Mouse (Mus musculus) heart, embryonic 15.5 days (tissue): ENCODE results near the gene Lmod2. TPM values are rescaled to one million over a fixed set of nuclear protein-coding genes. Genes with fewer than 3 reads are reported as not detected.

Source experiments
- ATAC-seq: fragments of 200-750 bp; cut with Nextera tagmentation; replicated peaks from 2 replicates; pipeline ENCODE4 v1.8.0; 2017; ENCODE audit warnings: low read depth, moderate TSS enrichment; ENCODE audit not compliant: insufficient number of reproducible peaks, insufficient read depth, low FRiP score
- H3K27ac ChIP-seq: fragments of 300-500 bp; sonication (generic); 2 replicates; pipeline ENCODE4 v1.5.1; 2015; ENCODE audit warnings: mild to moderate bottlenecking, inconsistent platforms
- H3K27me3 ChIP-seq: fragments of 300-500 bp; sonication (generic); 2 replicates; pipeline ENCODE4 v1.6.1; 2015; ENCODE audit warnings: inconsistent platforms
- H3K36me3 ChIP-seq: fragments of 300-500 bp; sonication (generic); 2 replicates; pipeline ENCODE4 v1.6.1; 2015; ENCODE audit warnings: mild to moderate bottlenecking, inconsistent platforms
- H3K4me1 ChIP-seq: fragments of 300-500 bp; sonication (generic); replicated peaks from 2 replicates; pipeline ENCODE4 v1.6.1; 2015; ENCODE audit warnings: inconsistent platforms
- H3K4me2 ChIP-seq: fragments of 300-500 bp; sonication (generic); 2 replicates; pipeline ENCODE4 v1.6.1; 2015; ENCODE audit warnings: inconsistent platforms, mild to moderate bottlenecking, moderate library complexity
- H3K4me3 ChIP-seq: fragments of 300-500 bp; sonication (generic); 2 replicates; pipeline ENCODE4 v1.5.1; 2015; ENCODE audit warnings: mild to moderate bottlenecking, inconsistent platforms
- H3K9ac ChIP-seq: fragments of 300-500 bp; sonication (generic); 2 replicates; pipeline ENCODE4 v1.6.1; 2015; ENCODE audit warnings: mild to moderate bottlenecking, inconsistent platforms
- H3K9me3 ChIP-seq: fragments of 300-500 bp; sonication (generic); replicated peaks from 2 replicates; pipeline ENCODE4 v1.6.1; 2016; ENCODE audit warnings: inconsistent platforms
- WGBS: fragments of 180-500 bp; shearing (Covaris S2); methylation state at CpG from one replicate; pipeline ENCODE4 v1.1.7; 2015; ENCODE audit warnings: mixed read lengths; 5-methylcytosine and 5-hydroxymethylcytosine counted together
- polyA plus RNA-seq: library from polyadenylated mRNA; unstranded; fragments of >200 nt; fragmentation: Nextera tagmentation; extraction: Ambion mirVana; gene quantifications from 2 replicates; pipeline ENCODE4 v1.2.1, GENCODE M21; 2015

The Lmod2 gene
- polyA plus RNA-seq, 1 experiment from 2014 or later, result 51.2 TPM

GRCm38 (mm10) chr6:24573319-24573718 lies 24.2 kb upstream of the Lmod2 start:
- Histone ChIP-seq H3K4me1 (peaks cover 11% of the 10 kb centered on the region), H3K4me2 (no peak overlapping the region), H3K9me3 (no peaks in the 10 kb centered on the region; the same call in 1 of the 2 replicates), H3K9ac (no peak overlapping the region), H3K4me3 (no peak overlapping the region), H3K27me3 (no peaks in the 10 kb centered on the region), H3K27ac (no peak overlapping the region), H3K36me3 (no peaks in the 10 kb centered on the region)
- ATAC-seq, result no peak

- H3K27ac ChIP-seq, result no peak overlapping the region
- H3K4me3 ChIP-seq, result no peak overlapping the region
- ATAC-seq, result no peak
- H3K4me2 ChIP-seq, result no peak overlapping the region
- H3K9ac ChIP-seq, result no peak overlapping the region
- no peaks in the 10 kb centered on the region for H3K27me3 ChIP-seq
- H3K9me3 ChIP-seq, result no peaks in the 10 kb centered on the region
- H3K36me3 ChIP-seq, result no peaks in the 10 kb centered on the region
- H3K4me1 ChIP-seq, result peaks cover 30% of the 10 kb centered on the region
- 77% methylated on average over 3 of the region's 3 CpGs for WGBS
Measured at GRCm38 (mm10) chr6:24583456-24583855, 14.1 kb upstream of the Lmod2 start.

- Histone ChIP-seq H3K4me1 (peaks cover 34% of the 10 kb centered on the region), H3K4me2 (peak overlapping the region; percentile 23; the same call in 1 of the 2 replicates), H3K4me3 (no peak overlapping the region), H3K27ac (peak overlapping the region; percentile 91), H3K36me3 (no peaks in the 10 kb centered on the region), H3K9me3 (no peaks in the 10 kb centered on the region), H3K9ac (no peak overlapping the region), H3K27me3 (no peaks in the 10 kb centered on the region)
- ATAC-seq, result peak; percentile 28
- WGBS, result 20% methylated on average over 10 of the region's 10 CpGs
Measured at GRCm38 (mm10) chr6:24585431-24586310, 11.9 kb upstream of the Lmod2 start.

- H3K27ac ChIP-seq, result peak overlapping the region; percentile 91
- H3K9me3 ChIP-seq, result no peaks in the 10 kb centered on the region
- peak overlapping the region; percentile 16; the same call in 1 of the 2 replicates for H3K4me2 ChIP-seq
- H3K4me3 ChIP-seq, result no peak overlapping the region
- H3K9ac ChIP-seq, result no peak overlapping the region
- peaks cover 38% of the 10 kb centered on the region for H3K4me1 ChIP-seq
- H3K27me3 ChIP-seq, result no peaks in the 10 kb centered on the region
- peak; percentile 85 for ATAC-seq
- H3K36me3 ChIP-seq, result no peaks in the 10 kb centered on the region
- 7% methylated on average over 3 of the region's 3 CpGs for WGBS
Measured at GRCm38 (mm10) chr6:24586885-24587284, 10.7 kb upstream of the Lmod2 start.

- WGBS, result 76% methylated on average over 5 of the region's 5 CpGs
- H3K4me2 ChIP-seq, result no peak overlapping the region
- no peak for ATAC-seq
Measured at GRCm38 (mm10) chr6:24590282-24590681, 7.3 kb upstream of the Lmod2 start.

GRCm38 (mm10) chr6:24591525-24592218 lies 5.9 kb upstream of the Lmod2 start:
- Histone ChIP-seq H3K36me3 (no peaks in the 10 kb centered on the region), H3K4me3 (no peak overlapping the region), H3K9me3 (no peaks in the 10 kb centered on the region), H3K27ac (0 out of 2 replicates have a peak overlapping the region, but pooled peaks have one; percentile 20), H3K9ac (no peak overlapping the region), H3K27me3 (no peaks in the 10 kb centered on the region), H3K4me1 (peaks cover 21% of the 10 kb centered on the region), H3K4me2 (no peak overlapping the region)
- 42% methylated on average over 10 of the region's 10 CpGs for WGBS
- no peak for ATAC-seq

More at GRCm38 (mm10) chr6:24590282-24590681, 7.3 kb upstream of the Lmod2 start:
- Histone ChIP-seq H3K9me3 (no peaks in the 10 kb centered on the region), H3K36me3 (no peaks in the 10 kb centered on the region), H3K4me1 (peaks cover 33% of the 10 kb centered on the region), H3K4me3 (no peak overlapping the region), H3K27me3 (no peaks in the 10 kb centered on the region), H3K9ac (no peak overlapping the region), H3K27ac (peak overlapping the region; percentile 38; the same call in 1 of the 2 replicates)

GRCm38 (mm10) chr6:24599179-24599578 lies 1.6 kb downstream of the Lmod2 start:
- Histone ChIP-seq H3K4me1 (peaks cover 26% of the 10 kb centered on the region), H3K4me3 (peak overlapping the region; percentile 50), H3K27me3 (no peaks in the 10 kb centered on the region), H3K4me2 (peak overlapping the region; percentile 66), H3K9me3 (no peaks in the 10 kb centered on the region), H3K36me3 (peaks cover 6% of the 10 kb centered on the region), H3K9ac (peak overlapping the region; percentile 64), H3K27ac (peak overlapping the region; percentile 90)
- WGBS, result 47% methylated on average over 6 of the region's 6 CpGs
- ATAC-seq, result no peak

GRCm38 (mm10) chr6:24599639-24600038 lies 2.1 kb downstream of the Lmod2 start:
- Histone ChIP-seq H3K36me3 (peaks cover 10% of the 10 kb centered on the region), H3K4me1 (peaks cover 26% of the 10 kb centered on the region), H3K9me3 (no peaks in the 10 kb centered on the region), H3K9ac (peak overlapping the region; percentile 64), H3K4me3 (peak overlapping the region; percentile 50), H3K27me3 (no peaks in the 10 kb centered on the region), H3K4me2 (peak overlapping the region; percentile 66), H3K27ac (peak overlapping the region; percentile 90)
- no peak for ATAC-seq
- 51% methylated on average over 5 of the region's 5 CpGs for WGBS

GRCm38 (mm10) chr6:24600134-24600533 lies 2.6 kb downstream of the Lmod2 start:
- Histone ChIP-seq H3K27me3 (no peaks in the 10 kb centered on the region), H3K27ac (peak overlapping the region; percentile 90), H3K36me3 (peaks cover 15% of the 10 kb centered on the region), H3K4me3 (peak overlapping the region; percentile 50), H3K9me3 (no peaks in the 10 kb centered on the region), H3K9ac (peak overlapping the region; percentile 64), H3K4me2 (peak overlapping the region; percentile 66), H3K4me1 (peaks cover 26% of the 10 kb centered on the region)
- WGBS, result 46% methylated on average over 6 of the region's 6 CpGs
- no peak for ATAC-seq

GRCm38 (mm10) chr6:24600726-24601125 lies 3.2 kb downstream of the Lmod2 start:
- Histone ChIP-seq H3K27me3 (no peaks in the 10 kb centered on the region), H3K4me3 (peak overlapping the region; percentile 50), H3K4me1 (peaks cover 29% of the 10 kb centered on the region), H3K36me3 (peaks cover 18% of the 10 kb centered on the region), H3K9me3 (no peaks in the 10 kb centered on the region), H3K4me2 (peak overlapping the region; percentile 66), H3K9ac (peak overlapping the region; percentile 64), H3K27ac (peak overlapping the region; percentile 90)
- WGBS, result 58% methylated on average over 4 of the region's 4 CpGs
- ATAC-seq, result no peak

- peak overlapping the region; percentile 50 for H3K4me3 ChIP-seq
- no peaks in the 10 kb centered on the region for H3K9me3 ChIP-seq
- H3K9ac ChIP-seq, result no peak overlapping the region
- H3K4me2 ChIP-seq, result peak overlapping the region; percentile 66
- peaks cover 26% of the 10 kb centered on the region for H3K36me3 ChIP-seq
- 8% methylated on average over 1 of the region's 1 CpGs for WGBS
- H3K27me3 ChIP-seq, result no peaks in the 10 kb centered on the region
- H3K27ac ChIP-seq, result peak overlapping the region; percentile 90
- no peak for ATAC-seq
- peaks cover 37% of the 10 kb centered on the region for H3K4me1 ChIP-seq
Measured at GRCm38 (mm10) chr6:24601668-24602067, 4.1 kb downstream of the Lmod2 start.
